8 mouse cellular contexts compared by ENCODE assay signal in genomic region chr7:127026984-127027726, GRCm38 (mm10). TPM values are rescaled to one million over a fixed set of nuclear protein-coding genes. Genes with fewer than 3 reads are reported as not detected.
DNase-seq lines count a peak whose midpoint lies in the region; ATAC-seq and TF ChIP-seq lines count a peak whose summit lies in the region.

Gene Maz, minus strand, starts transcription at chr7:127027037.

- no peak for TF ChIP-seq POLR2A in brain, embryonic 14.5 days (IDR thresholded peaks at IDR 0.05; ENCODE audit: borderline replicate concordance, extremely low read depth, insufficient read depth, insufficient read length, poor library complexity, severe bottlenecking)
- TF ChIP-seq POLR2A in liver, adult 2 months (IDR thresholded peaks at IDR 0.05; ENCODE audit: extremely low read depth, insufficient read depth, low read length) = 0 out of 2 replicates have a peak, but pooled peaks have one; percentile 22
- TF ChIP-seq POLR2A in myocyte (IDR thresholded peaks at IDR 0.05; ENCODE audit: insufficient read length, low read depth) = peak; percentile 80

- H3ac ChIP-seq in C2C12 (ENCODE audit: control insufficient read depth, insufficient read length, low read depth) (peak within 1 kb of the TSS; percentile 94), myocyte (ENCODE audit: control insufficient read depth, insufficient read length) (peak within 1 kb of the TSS; percentile 88)

- WGBS in heart, embryonic 11.5 days (ENCODE audit: insufficient replicate concordance) = under 1% methylated on average over 40 of the region's 63 CpGs
- under 1% methylated on average over 38 of the region's 63 CpGs for WGBS in kidney, embryonic 16.5 days
- WGBS in liver, adult 2 months = under 1% methylated on average over 59 of the region's 63 CpGs

- H3K9ac ChIP-seq in heart, embryonic 11.5 days (ENCODE audit: low read depth, low read length) = peak within 1 kb of the TSS; percentile 97
- peak within 1 kb of the TSS; percentile 97 for H3K9ac ChIP-seq in kidney, embryonic 16.5 days (replicated peaks; ENCODE audit: low read length)
- H3K9ac ChIP-seq in liver, adult 2 months (ENCODE audit: low read depth, low read length) = peak within 1 kb of the TSS; percentile 85

- H3K27ac ChIP-seq in heart, embryonic 11.5 days (ENCODE audit: low read depth, low read length) = peak within 1 kb of the TSS; percentile 99
- peak within 1 kb of the TSS; percentile 99 for H3K27ac ChIP-seq in kidney, embryonic 16.5 days (ENCODE audit: low read length)
- H3K27ac ChIP-seq in liver, adult 2 months (replicated peaks; ENCODE audit: insufficient read depth, low read depth, low read length) = peak within 1 kb of the TSS; percentile 90

- peaks cover 20% of the 10 kb centered on the region for H3K79me3 ChIP-seq in C2C12 (ENCODE audit: low read depth)

- DNase-seq in brain, embryonic 14.5 days (ENCODE audit: low read depth) = peak; percentile 100
- peak; percentile 96 for DNase-seq in liver, adult 2 months (ENCODE audit: extremely low read depth, low read depth, low spot score)
- peak; percentile 100 for DNase-seq in splenic B cell, adult 2 months (ENCODE audit: low read depth, low spot score)

- TF ChIP-seq CTCF in C2C12 (IDR thresholded peaks at IDR 0.05; ENCODE audit: control insufficient read depth, insufficient read depth, insufficient read length) = no peak
- TF ChIP-seq CTCF in brain, embryonic 14.5 days (IDR thresholded peaks at IDR 0.05; ENCODE audit: borderline replicate concordance, extremely low read depth, insufficient read depth, insufficient read length) = no peak
- no peak for TF ChIP-seq CTCF in liver, adult 2 months (IDR thresholded peaks at IDR 0.05; ENCODE audit: low read depth, low read length)

- H3K9me3 ChIP-seq in erythroblast, embryonic 14.5 days (ENCODE audit: control insufficient read depth, low read length) = no peaks in the 10 kb centered on the region
- H3K9me3 ChIP-seq in heart, embryonic 11.5 days (replicated peaks; ENCODE audit: control insufficient read depth, low read length) = no peaks in the 10 kb centered on the region
- H3K9me3 ChIP-seq in kidney, embryonic 16.5 days (ENCODE audit: low read length) = no peaks in the 10 kb centered on the region

- H3K79me2 ChIP-seq in C2C12 (ENCODE audit: control insufficient read depth, insufficient read depth) (peaks cover 33% of the 10 kb centered on the region), myocyte (ENCODE audit: control insufficient read depth, insufficient read depth) (peaks cover 20% of the 10 kb centered on the region)
- H3K79me2 ChIP-seq in liver, adult 2 months (ENCODE audit: control insufficient read depth, insufficient read depth, low read length) = no peaks in the 10 kb centered on the region

- H3K36me3 ChIP-seq in C2C12 (ENCODE audit: control insufficient read depth, insufficient read depth) (peaks cover 67% of the 10 kb centered on the region), myocyte (ENCODE audit: control insufficient read depth, insufficient read depth) (peaks cover 37% of the 10 kb centered on the region)
- H3K36me3 ChIP-seq in erythroblast, embryonic 14.5 days (ENCODE audit: control insufficient read depth) = peaks cover 85% of the 10 kb centered on the region
- H3K36me3 ChIP-seq in heart, embryonic 11.5 days (ENCODE audit: control insufficient read depth, insufficient read depth, low read length) = peaks cover 31% of the 10 kb centered on the region
- H3K36me3 ChIP-seq in kidney, embryonic 16.5 days (ENCODE audit: insufficient read depth, low read length) = peaks cover 58% of the 10 kb centered on the region
- H3K36me3 ChIP-seq in liver, adult 2 months (ENCODE audit: control insufficient read depth, insufficient read depth, low read length) = no peaks in the 10 kb centered on the region; the same call in 1 of the 2 replicates
- H3K36me3 ChIP-seq in splenic B cell, adult 2 months (ENCODE audit: control insufficient read depth, insufficient read depth, low read length, poor library complexity, severe bottlenecking) = peaks cover 8% of the 10 kb centered on the region

- ATAC-seq in heart, embryonic 11.5 days (replicated peaks; ENCODE audit: insufficient number of reproducible peaks, low FRiP score, low TSS enrichment) = peak; percentile 87
- ATAC-seq in kidney, embryonic 16.5 days (ENCODE audit: low FRiP score, low TSS enrichment) = peak; percentile 92

- H3K27me3 ChIP-seq in C2C12 (ENCODE audit: control insufficient read depth, insufficient read depth, insufficient read length) (no peaks in the 10 kb centered on the region), myocyte (ENCODE audit: control insufficient read depth, insufficient read depth, insufficient read length) (no peaks in the 10 kb centered on the region)
- no peaks in the 10 kb centered on the region for H3K27me3 ChIP-seq in erythroblast, embryonic 14.5 days (ENCODE audit: control insufficient read depth)
- H3K27me3 ChIP-seq in heart, embryonic 11.5 days (ENCODE audit: control insufficient read depth, insufficient read depth, low read length) = no peaks in the 10 kb centered on the region
- no peaks in the 10 kb centered on the region for H3K27me3 ChIP-seq in kidney, embryonic 16.5 days (ENCODE audit: insufficient read depth, low read length)
- no peaks in the 10 kb centered on the region for H3K27me3 ChIP-seq in liver, adult 2 months (ENCODE audit: control insufficient read depth, insufficient read depth, low read length)
- no peaks in the 10 kb centered on the region for H3K27me3 ChIP-seq in splenic B cell, adult 2 months (ENCODE audit: control insufficient read depth, insufficient read depth, low read length, poor library complexity, severe bottlenecking)

- H3K4me3 ChIP-seq in C2C12 (ENCODE audit: insufficient read depth, poor library complexity, severe bottlenecking) (peak within 1 kb of the TSS; percentile 61), myocyte (peak within 1 kb of the TSS; percentile 67)
- H3K4me3 ChIP-seq in erythroblast, embryonic 14.5 days (replicated peaks) = peak within 1 kb of the TSS; percentile 94
- peak within 1 kb of the TSS; percentile 96 for H3K4me3 ChIP-seq in heart, embryonic 11.5 days (ENCODE audit: low read depth, low read length)
- H3K4me3 ChIP-seq in kidney, embryonic 16.5 days (ENCODE audit: low read length) = peak within 1 kb of the TSS; percentile 95
- peak within 1 kb of the TSS; percentile 71 for H3K4me3 ChIP-seq in liver, adult 2 months (ENCODE audit: insufficient read depth, low read depth, low read length)

- peak within 1 kb of the TSS; percentile 96 for H3K4me2 ChIP-seq in heart, embryonic 11.5 days
- peak within 1 kb of the TSS; percentile 87 for H3K4me2 ChIP-seq in kidney, embryonic 16.5 days (replicated peaks; ENCODE audit: low read depth, low read length)
- peak within 1 kb of the TSS; percentile 80 for H3K4me2 ChIP-seq in myocyte (ENCODE audit: low read depth)

- peaks cover 78% of the 10 kb centered on the region for H3K4me1 ChIP-seq in erythroblast, embryonic 14.5 days (ENCODE audit: control insufficient read depth)
- H3K4me1 ChIP-seq in heart, embryonic 11.5 days (ENCODE audit: control insufficient read depth, insufficient read depth, low read length) = peaks cover 35% of the 10 kb centered on the region
- H3K4me1 ChIP-seq in kidney, embryonic 16.5 days (ENCODE audit: insufficient read depth, low read length) = peaks cover 38% of the 10 kb centered on the region
- peaks cover 11% of the 10 kb centered on the region for H3K4me1 ChIP-seq in liver, adult 2 months (ENCODE audit: control insufficient read depth, insufficient read depth, low read length)

TF ChIP-seq in C2C12, 6 proteins besides CTCF, POLR2A, EP300 and RAD21:
- no peak for TF ChIP-seq MAX (IDR thresholded peaks at IDR 0.05)
- no peak for TF ChIP-seq MYOG (IDR thresholded peaks at IDR 0.05; ENCODE audit: control insufficient read depth, extremely low read depth, insufficient read length)
- no peak for TF ChIP-seq FOSL1 (IDR thresholded peaks at IDR 0.05; ENCODE audit: insufficient read depth, low read length, poor library complexity, severe bottlenecking)
- TF ChIP-seq CEBPB (IDR thresholded peaks at IDR 0.05; ENCODE audit: low read depth) = no peak

TF ChIP-seq in myocyte, 11 proteins besides CTCF, POLR2A, EP300 and RAD21:
- TF ChIP-seq TCF3 (IDR thresholded peaks at IDR 0.05; ENCODE audit: insufficient read length, low read depth) = no peak
- peak; percentile 96 for TF ChIP-seq POLR2AphosphoS2 (IDR thresholded peaks at IDR 0.05; ENCODE audit: insufficient read length, low read depth)
- TF ChIP-seq E2F4 (IDR thresholded peaks at IDR 0.05; ENCODE audit: insufficient read depth) = peak; percentile 34
- no peak for TF ChIP-seq CEBPB (IDR thresholded peaks at IDR 0.05; ENCODE audit: insufficient read depth, poor library complexity, severe bottlenecking)
- TF ChIP-seq SRF (IDR thresholded peaks at IDR 0.05; ENCODE audit: control insufficient read depth, insufficient read length, low read depth) = no peak
- peak in 1 of 3 experiments; percentile 4 for TF ChIP-seq MYOG (IDR thresholded peaks at IDR 0.05; ENCODE audit: control insufficient read depth in 1 of 3, insufficient read depth in 1 of 3, insufficient read length in 2 of 3, low read depth in 2 of 3)
- peak in 1 of 3 experiments; percentile 36 for TF ChIP-seq MYOD1 (IDR thresholded peaks at IDR 0.05; ENCODE audit: control insufficient read depth in 1 of 3, insufficient read length in 2 of 3, low read depth in 2 of 3)

RNA-seq across cellular contexts. Expression of gene Maz, which starts in this region (rescaled TPM):
- polyA plus RNA-seq in C2C12 (2012; fragmentation: generic; extraction: Trizol) = 141 TPM
- polyA plus RNA-seq in brain, embryonic 14.5 days (2012; rRNA removed) = 350 and 352 TPM in 2 replicates
- 173 and 193 TPM in 2 replicates for polyA plus RNA-seq in erythroblast, embryonic 14.5 days (2012)
- polyA plus RNA-seq in heart, embryonic 11.5 days (2014; fragmentation: Nextera tagmentation; extraction: Ambion mirVana) = 38.6 and 44.1 TPM in 2 replicates
- polyA plus RNA-seq in kidney, embryonic 16.5 days (2015; fragmentation: Nextera tagmentation; extraction: Ambion mirVana) = 47.9 and 48.1 TPM in 2 replicates
- 8.9 and 16.4 TPM in 2 replicates for total RNA-seq in liver, adult 2 months (2014; rRNA removed)
- polyA plus RNA-seq in liver, adult 2 months (2012; rRNA removed) = 74.6 and 81.9 TPM in 2 replicates
- polyA plus RNA-seq in myocyte (2012; fragmentation: generic; extraction: Trizol) = 115 TPM

Comparison
In these comparisons a context has a peak if more than half of its experiments do, and no peak if none do; other contexts are left out.
1. Peak in every context shown above with its lines: DNase-seq, ATAC-seq, H3K4me3 ChIP-seq and H3K27ac ChIP-seq.